Comparison of ENCODE assay signal across 15 mouse cellular contexts in genomic region chr14:56559134-56559533, GRCm38 (mm10). TPM values are rescaled to one million over a fixed set of nuclear protein-coding genes. Genes with fewer than 3 reads are reported as not detected.
DNase-seq lines count a peak whose midpoint lies in the region; TF ChIP-seq lines count a peak whose summit lies in the region.
"Had no signal": no experiment of that assay in that cellular context is flagged by ENCODE, and none has a peak within 500 bp of the region (broad histone marks: within the 10 kb centered on the region; RNA-seq: fewer than 3 reads in every experiment).

No protein-coding gene starts in this region.

- no peaks in the 10 kb centered on the region for H3K27me3 ChIP-seq in myocyte (ENCODE audit: control insufficient read depth, insufficient read depth, insufficient read length)
- H3K27me3 ChIP-seq: CH12.LX, Patski had no signal

- no peak for TF ChIP-seq POLR2A in myocyte (IDR thresholded peaks at IDR 0.05; ENCODE audit: insufficient read length, low read depth)

- H3ac ChIP-seq in myocyte (ENCODE audit: control insufficient read depth, insufficient read length) = no peak overlapping the region

- H3K79me2 ChIP-seq in myocyte (ENCODE audit: control insufficient read depth, insufficient read depth) = no peaks in the 10 kb centered on the region

- no peak overlapping the region for H3K4me3 ChIP-seq in myocyte

- no peak overlapping the region for H3K4me2 ChIP-seq in myocyte (ENCODE audit: low read depth)

- no peak for DNase-seq in layer of hippocampus, adult 11-12 months (ENCODE audit: low spot score)
- DNase-seq: adrenal gland, adult 2 months; adrenal gland, adult 8-10 months; adrenal gland, postnatal 10 days; adrenal gland, postnatal 14 days; adrenal gland, postnatal 25 days; adrenal gland, postnatal 36 days; B cell, adult 2 months; cerebellum, adult 11 months; cerebellum, adult 11-12 months; cerebellum, adult 18-20 months; cerebellum, adult 2 months had no signal

- H3K36me3 ChIP-seq in myocyte (ENCODE audit: control insufficient read depth, insufficient read depth) = peaks cover 6% of the 10 kb centered on the region

TF ChIP-seq in myocyte, 11 proteins besides CTCF, POLR2A, EP300 and RAD21:
- TF ChIP-seq MYOG (IDR thresholded peaks at IDR 0.05; ENCODE audit: control insufficient read depth in 1 of 3, insufficient read depth in 1 of 3, insufficient read length in 2 of 3, low read depth in 2 of 3) = peak in 1 of 3 experiments; percentile 49
- TF ChIP-seq MYOD1 (IDR thresholded peaks at IDR 0.05; ENCODE audit: control insufficient read depth in 1 of 3, insufficient read length in 2 of 3, low read depth in 2 of 3) = peak in 2 of 3 experiments; percentile 78 to 80
- no peak for TF ChIP-seq CEBPB (IDR thresholded peaks at IDR 0.05; ENCODE audit: insufficient read depth, poor library complexity, severe bottlenecking)

RNA-seq across cellular contexts. Expression of gene Cenpj, which starts 16.1 kb away (rescaled TPM):
- polyA plus RNA-seq in myocyte (2012; fragmentation: generic; extraction: Trizol) = 1.7 TPM

RNA-seq across cellular contexts. Expression of gene Parp4, which starts 16.3 kb away (rescaled TPM):
- 10.1 TPM for polyA plus RNA-seq in myocyte (2012; fragmentation: generic; extraction: Trizol)
